Mouse (Mus musculus) bone marrow, adult 2 months (tissue): ENCODE results near the gene Arl5a.

ENCODE experiments used
- CTCF ChIP-seq: fragments of 200-500 bp; IDR thresholded peaks from 2 replicates; pipeline ENCODE4 v1.5.1; 2011; ENCODE audit warnings: low read length, control low read depth; ENCODE audit not compliant: control insufficient read depth, insufficient read depth
- POLR2A ChIP-seq: fragments of 200-500 bp; IDR thresholded peaks from 2 replicates; pipeline ENCODE4 v1.6.1; 2011; ENCODE audit warnings: low read depth, mild to moderate bottlenecking, control low read depth, low read length, borderline replicate concordance; ENCODE audit not compliant: control insufficient read depth

- TF ChIP-seq CTCF (no peak), POLR2A (no peak)
Observed at GRCm38 (mm10) chr2:52424248-52424728, 413 bp downstream of the Arl5a start.
